Mouse (Mus musculus) retina, postnatal 1 day (tissue): ENCODE results near the gene Sat1.

Source experiments
- DNase-seq: peaks from one replicate; pipeline ENCODE4 v3.0.0-alpha.2; 2012

Gene Sat1

DNA sequence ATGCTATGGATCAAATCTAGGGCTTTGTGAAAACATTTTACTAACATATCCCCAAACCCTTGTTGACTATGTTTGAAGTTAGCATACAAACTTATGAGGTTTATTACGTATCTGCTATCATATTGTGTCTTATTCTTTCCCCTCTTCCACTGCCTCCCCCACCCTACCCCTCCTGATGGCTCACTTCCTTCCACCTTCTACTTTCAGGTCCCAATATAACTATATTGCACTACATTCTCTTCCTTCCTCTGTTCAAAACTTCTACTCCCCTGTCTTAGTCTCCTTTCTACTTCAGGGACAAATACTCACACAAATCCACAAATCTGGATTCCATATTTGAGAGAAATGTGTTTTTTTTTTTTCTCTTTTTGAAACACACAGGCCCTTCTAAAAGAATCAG is 52.7 kb downstream of the Sat1 start:
- DNase-seq, result no peak
